Mouse (Mus musculus) right cerebral cortex, postnatal 14 days (tissue): ENCODE measurements at regions not wholly inside any gene's neighbourhood (a gene's known extent, or its start where the extent isn't known, plus 50 kb on each side); places are given as distances from the start of the nearest gene placed in this dataset.
A peak's percentile ranks its signal among the peaks of the same experiment; 100 is the strongest.

Experiments used
- DNase-seq: peaks from one replicate; pipeline ENCODE4 v3.0.0; 2022

DNA sequence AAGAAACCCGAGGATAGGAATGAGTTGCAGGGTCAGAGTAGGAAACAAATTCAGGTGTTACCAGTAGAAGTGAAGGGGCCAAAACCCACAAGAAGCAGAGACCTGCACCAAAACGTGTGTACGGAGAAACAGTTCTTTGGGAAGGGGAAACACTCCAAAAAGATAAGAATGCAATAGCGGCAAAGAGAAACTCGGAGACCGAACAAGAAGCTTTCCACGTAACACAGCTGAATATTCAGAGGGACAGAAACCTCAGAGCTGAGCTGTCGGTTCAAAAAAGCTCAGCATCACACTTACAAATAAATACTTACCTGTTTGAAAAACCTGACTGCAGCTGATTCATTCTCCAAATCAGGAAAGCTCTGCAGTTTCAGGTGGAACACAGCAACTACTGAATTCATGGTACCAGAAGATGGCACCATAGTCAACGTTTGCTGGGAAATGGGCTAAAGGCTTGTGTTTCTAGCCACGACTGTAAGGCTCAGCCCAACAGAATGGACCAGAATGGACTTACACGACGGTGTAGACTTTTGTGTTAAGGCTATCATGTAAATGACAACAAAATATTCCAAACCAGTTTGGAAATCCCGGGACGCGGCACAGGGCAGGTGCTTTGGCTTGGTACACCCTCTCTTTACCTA is 484.9 kb downstream of the Plcl1 start:
- peak; percentile 29 for DNase-seq

DNA sequence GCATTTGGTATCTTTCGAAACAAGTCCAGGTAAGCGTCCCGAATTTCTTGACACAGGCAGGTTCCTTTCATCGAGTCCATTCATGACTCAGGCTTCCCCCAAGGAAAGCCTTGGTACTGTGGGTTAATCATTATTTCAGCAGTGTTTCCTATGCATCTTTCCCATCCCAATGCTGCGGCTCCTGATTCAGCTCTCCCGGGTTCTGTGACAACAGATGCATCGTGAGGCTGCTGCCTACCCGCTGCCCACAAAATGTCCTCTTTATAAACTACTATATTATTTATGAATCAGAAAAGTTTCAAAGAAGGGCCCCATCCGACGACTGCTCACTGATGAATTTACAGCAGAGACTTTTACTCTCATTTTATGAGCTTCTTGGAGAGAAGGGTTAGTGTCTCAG is 486.2 kb downstream of the Plcl1 start:
- DNase-seq, result no peak

DNA sequence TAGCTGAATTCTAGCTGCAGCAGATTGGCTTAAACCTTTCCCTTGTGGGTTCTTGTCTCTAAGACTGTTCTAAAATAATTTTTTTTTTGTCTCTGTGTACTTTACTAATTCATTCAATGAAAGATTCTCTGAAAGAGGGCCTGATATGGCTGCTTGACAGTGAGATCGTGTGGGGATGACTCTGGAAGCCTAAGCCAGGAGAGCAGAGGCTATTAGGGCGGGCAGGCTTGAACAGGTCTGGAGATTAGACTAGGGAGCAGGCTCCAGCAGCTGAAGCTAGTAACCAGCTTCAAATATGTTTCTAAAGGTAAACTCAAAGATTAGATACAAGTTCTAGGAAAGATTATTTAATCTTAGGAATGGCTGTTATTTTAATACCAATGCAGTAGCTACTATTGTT is 491.9 kb downstream of the Plcl1 start:
- DNase-seq, result no peak

DNA sequence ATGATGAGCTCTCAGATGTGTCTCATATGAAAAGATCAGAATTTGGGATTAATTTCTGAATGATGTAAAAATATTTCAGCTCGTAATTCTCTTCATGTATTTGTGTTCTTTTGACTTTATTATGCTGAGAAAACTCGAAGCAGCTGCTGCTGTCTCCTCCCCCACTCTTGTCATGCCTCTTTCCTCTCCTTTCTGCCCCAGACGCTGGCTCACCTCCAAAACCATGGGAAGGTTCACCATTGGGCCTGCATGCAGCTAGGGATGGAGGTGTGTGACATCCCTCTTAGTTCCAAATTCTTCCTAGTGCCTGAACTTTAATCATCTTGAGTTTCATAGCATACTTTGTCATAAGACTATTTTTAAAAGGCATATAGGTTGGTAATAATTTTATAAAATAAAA is 492.3 kb downstream of the Plcl1 start:
- no peak for DNase-seq

DNA sequence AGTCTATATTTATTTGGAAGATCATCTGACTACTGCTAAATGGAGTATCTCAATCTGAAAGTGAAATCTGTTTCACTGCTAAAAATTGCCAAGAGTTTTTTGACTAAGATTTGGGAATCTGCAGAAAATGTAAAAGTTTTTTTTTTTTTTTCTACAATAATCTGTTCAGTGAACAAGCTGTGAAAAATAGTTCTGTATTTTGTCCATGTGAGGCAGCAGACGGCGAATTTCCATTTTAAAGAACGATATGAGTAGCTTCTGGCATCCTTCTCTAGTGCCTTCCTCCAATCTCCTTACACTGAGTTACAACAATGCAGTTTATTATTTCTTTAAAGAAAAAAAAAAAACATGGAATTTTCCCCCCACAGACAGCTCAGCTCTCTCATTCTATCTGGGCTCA is 494.3 kb downstream of the Plcl1 start:
- DNase-seq, result no peak

DNA sequence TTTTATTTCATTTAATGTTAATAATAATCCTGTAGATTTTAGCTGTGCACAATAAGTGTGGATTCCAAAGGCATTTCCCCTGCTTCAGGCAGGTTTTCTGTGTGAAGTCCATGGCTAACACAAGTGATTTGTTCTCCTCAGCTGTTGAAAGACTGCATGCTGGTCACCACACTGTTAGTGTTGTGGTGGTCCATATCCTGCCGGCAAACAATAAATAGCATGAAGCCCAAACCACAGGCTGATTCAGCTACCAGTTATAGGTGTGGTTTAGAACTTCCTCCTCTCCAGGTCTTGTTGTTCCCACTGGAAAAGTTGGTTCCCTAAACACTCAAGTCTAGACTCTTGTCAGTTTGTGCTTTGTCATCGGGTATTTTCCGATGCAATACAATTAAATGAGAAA is 497.5 kb downstream of the Plcl1 start:
- no peak for DNase-seq

GRCm38 (mm10) chr1:55904571-55904970 is 498.9 kb downstream of the Plcl1 start:
- DNase-seq, result no peak

- no peak for DNase-seq
Observed at GRCm38 (mm10) chr1:55905232-55905631, 499.5 kb downstream of the Plcl1 start.

DNA sequence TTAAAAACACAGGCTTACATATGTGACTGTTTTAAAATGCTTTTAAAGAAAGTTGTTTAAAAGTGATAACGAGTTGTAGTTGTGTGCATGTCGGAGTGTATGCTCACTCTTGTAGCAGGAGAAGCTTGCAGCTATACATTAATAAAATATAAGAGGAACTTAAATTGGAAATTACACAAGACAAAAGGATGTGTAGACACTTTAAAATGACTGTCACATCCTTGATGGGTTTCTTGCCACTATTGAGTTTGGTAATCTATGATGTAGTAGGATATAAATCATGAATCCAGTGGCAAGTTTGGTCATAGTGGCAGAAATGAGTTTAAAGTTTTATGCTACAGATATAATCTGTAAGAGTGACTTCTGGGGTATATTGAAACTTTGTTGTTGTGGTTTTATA is 504.3 kb downstream of the Plcl1 start:
- DNase-seq, result no peak

GRCm38 (mm10) chr1:55914284-55914683 is 508.6 kb downstream of the Plcl1 start:
- DNase-seq, result no peak

GRCm38 (mm10) chr1:55915940-55916339 is 510.2 kb downstream of the Plcl1 start:
- peak; percentile 22 for DNase-seq

DNA sequence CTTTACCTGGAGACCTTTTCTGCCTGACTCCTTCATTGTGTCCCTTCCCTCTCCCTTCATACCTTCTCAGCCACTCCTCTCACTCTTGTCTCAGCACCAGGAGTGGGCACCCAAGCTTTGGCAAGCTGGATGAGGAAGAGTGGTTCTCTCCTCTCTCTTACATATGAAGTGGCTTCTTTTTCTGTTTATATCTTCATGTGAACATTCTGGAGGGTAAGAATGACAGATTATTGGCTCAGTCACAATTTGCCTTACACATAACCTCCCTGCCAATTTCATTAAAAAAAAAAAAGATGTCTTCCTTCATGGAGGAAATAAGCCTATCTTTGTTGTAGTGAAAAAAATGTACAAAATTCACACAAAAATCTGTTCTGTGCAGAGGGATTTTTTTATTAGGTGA is 513.8 kb downstream of the Plcl1 start:
- no peak for DNase-seq

DNA sequence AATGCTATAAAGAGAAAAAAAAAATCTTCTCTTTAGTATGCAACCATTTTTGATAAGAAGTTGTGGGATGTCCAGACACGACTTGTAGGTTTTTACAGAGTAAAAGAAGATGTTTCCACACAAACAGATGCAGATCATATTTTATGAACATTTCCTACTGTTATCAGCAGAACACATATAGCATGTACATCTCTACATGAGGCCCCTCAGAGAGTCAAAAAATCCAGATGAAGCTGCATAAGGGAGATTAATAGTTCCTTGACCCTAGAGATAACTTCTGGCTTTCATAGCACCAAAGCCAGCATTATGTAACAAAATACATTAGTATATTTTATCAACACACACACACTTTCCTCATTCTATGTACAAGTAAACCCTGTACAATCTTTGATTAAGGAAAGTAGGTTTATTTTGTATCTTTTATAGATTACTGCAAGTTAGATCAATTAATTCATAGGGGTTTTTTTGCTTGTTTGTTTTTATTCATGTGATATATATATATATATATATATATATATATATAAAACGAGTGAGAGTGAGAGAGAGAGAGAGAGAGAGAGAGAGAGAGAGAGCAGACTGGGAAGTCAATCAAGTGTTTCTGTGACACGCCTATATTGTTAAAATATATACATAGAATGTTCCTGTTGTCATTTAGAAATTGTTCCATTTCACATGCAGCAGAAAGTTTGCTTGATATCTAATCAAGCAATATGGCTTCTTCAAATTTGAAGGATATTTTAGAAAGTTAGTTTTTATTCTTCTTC is 541.2 kb downstream of the Plcl1 start:
- DNase-seq, result no peak

DNA sequence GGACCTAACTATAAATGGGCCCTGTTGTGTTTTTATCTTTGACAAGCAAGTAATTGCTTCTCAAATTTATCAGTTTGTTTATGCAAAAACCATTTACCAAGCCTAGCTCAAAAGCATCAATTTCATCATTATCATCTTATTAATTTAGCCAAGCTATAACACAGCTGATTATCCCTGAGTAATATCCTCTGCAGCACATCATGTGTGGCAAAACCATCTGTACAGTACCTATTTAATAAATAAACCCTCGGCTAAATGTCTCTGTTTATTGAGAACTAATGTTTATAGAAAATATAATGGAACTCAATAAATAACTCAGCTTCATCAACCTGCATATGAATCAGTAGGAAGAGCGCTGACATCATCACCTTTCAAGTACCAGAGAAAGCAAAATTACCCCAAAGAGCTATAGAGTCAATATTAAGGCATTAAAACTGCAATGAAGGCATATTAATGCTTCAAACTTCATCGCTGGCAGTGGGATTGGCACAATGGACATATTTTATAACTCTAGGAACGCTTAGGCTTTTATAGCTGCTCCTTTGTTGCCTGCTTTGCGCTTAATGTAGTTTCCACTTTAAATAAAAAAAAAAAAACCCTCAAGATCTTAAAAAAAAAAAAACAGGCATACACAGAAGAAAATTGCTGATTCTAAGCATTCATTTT is 542.0 kb downstream of the Plcl1 start:
- DNase-seq, result no peak

GRCm38 (mm10) chr1:55949606-55950005 is 543.9 kb downstream of the Plcl1 start:
- no peak for DNase-seq

DNA sequence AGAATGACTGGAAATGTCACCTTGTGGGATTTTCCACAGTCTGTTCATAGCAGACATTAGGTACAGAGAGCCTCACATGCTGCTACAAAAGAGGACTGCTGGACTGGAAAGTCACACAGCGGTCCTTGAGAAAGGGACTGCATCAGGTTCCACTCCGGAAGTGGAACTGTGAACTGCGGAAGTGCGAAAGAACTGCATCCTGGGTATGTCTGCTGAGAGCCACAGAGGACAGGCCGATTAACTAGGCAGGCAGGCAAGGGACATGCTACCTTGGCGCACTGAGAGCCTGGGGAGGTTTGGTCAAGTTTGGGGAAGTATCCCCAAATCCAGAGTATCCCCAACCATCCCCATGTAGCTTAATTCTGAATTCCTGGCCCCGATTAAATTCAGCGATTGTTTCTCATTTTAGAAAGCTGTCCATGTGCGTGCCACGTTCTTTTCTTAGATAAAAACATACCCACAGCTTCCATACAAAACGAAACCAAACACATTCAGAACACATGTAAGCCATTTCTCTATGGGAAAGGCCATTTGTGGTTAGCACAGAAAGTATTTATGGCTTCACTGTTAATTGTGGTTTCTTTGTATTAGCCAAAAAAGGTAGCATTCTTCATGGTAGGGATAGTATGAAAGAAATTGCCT is 552.2 kb downstream of the Plcl1 start:
- no peak for DNase-seq

DNA sequence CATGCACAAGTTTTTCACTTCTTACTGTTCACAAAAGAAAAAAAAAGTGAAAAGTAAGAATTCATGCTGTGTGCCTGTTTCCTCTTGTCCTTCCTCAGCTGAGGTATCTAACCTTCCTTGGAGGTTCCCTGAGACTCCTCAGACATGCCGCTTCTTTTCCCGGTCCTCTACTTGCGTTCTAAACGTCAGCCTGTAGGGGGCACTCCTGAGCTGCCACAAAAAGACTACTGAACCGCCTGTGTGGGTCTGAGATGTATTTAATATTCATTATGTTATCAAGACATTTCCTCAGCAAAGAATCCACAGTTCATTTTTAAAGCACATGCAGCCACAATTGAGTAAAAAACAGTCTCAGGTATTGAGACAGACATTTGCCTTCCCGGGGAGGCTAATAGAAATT is 554.6 kb downstream of the Plcl1 start:
- peak; percentile 70 for DNase-seq

DNA sequence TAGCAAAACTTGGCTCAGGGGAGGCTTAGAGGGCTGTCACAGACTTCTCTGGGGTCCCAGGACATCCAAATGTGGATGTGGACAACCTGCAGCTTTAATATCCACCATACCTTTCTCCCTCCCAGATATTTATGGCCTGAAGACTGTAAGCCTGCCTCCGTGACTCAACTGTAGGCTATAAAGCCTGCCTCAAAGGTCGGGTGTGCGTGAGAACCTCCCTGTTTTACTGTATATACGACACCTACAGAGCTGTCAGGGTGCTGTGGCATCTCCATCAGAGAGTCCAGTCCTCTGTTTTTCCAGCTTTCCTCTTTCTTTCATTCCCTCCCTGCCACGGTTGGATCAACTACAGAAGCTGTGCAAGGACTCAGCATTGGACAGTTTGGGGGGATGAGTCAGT is 558.1 kb downstream of the Plcl1 start:
- DNase-seq, result no peak

- no peak for DNase-seq
Observed at GRCm38 (mm10) chr1:55966273-55966672, 560.6 kb downstream of the Plcl1 start.

DNA sequence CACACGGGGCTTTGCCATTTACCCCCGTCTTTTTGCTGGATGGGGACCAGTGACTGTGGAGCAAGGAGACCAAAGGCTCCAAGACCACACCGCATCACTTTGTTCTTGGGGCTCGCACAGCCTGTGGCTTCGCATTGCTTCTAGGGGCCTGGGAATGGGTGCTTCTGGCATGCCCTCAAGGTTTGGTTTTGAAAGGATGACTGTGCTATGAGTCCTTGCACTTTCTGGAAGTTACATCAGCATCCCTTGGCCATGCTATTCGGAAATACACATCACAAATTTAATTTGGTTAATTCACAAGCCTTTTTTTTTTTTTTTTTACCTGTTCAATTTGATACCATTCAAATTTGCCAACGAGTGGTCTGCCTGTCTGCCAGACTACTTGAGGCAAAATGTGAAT is 562.1 kb downstream of the Plcl1 start:
- DNase-seq, result no peak

- DNase-seq, result no peak
Observed at GRCm38 (mm10) chr1:55977796-55978195, 572.1 kb downstream of the Plcl1 start.

DNA sequence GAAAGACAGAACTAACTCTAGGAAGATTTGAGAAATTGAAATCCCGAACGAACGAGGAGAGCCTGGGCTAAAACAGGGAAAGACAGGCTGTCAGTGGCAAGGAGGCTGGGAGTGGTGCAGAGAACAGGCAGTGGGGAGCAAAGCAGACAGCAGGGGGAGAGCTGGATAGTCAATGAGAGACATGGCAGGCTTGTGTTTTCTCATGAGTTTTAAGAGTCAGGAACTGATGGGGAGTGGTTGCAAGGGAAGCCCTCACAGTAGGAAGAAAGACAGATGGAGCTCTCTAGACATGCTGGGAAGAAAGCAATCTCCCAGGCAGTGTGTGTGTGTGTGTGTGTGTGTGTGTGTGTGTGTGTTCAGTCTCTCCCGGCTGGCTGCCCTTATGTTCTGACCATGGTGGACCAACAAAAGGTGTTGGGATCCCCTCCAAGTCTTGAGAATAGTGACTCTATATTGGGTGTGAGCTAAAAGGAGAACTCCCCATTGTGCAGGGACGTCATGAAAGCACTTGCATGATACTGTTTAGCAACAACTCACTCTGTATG is 577.9 kb downstream of the Plcl1 start:
- DNase-seq, result peak; percentile 36

GRCm38 (mm10) chr1:55997074-55997473 is 591.4 kb downstream of the Plcl1 start:
- no peak for DNase-seq
